Mouse (Mus musculus) G1E (cell line): ENCODE data around the gene Tmem144. TPM values are rescaled to one million over a fixed set of nuclear protein-coding genes. Genes with fewer than 3 reads are reported as not detected.

ENCODE experiments used
- ATAC-seq: 2 replicates; pipeline ENCODE4 v1.8.0; 2016; ENCODE audit warnings: mild to moderate bottlenecking; ENCODE audit not compliant: insufficient number of reproducible peaks, poor library complexity, low FRiP score, severe bottlenecking; ENCODE audit errors: extremely low read depth
- DNase-seq: peaks from one replicate; pipeline ENCODE4 v3.0.0; 2012; ENCODE audit warnings: low spot score
- H3K27me3 ChIP-seq: 2 replicates; pipeline ENCODE4 v1.6.1; 2012; ENCODE audit warnings: mild to moderate bottlenecking, low read length, inconsistent platforms; ENCODE audit not compliant: insufficient read depth
- H3K36me3 ChIP-seq: replicated peaks from 2 replicates; pipeline ENCODE3; 2012; ENCODE audit warnings: mild to moderate bottlenecking, inconsistent platforms
- H3K4me1 ChIP-seq: 2 replicates; pipeline ENCODE4 v1.6.1; 2012; ENCODE audit warnings: low read depth, low read length, inconsistent platforms, mixed read lengths; ENCODE audit not compliant: insufficient read depth
- H3K4me3 ChIP-seq: 2 replicates; pipeline ENCODE4 v1.5.1; 2012; ENCODE audit warnings: low read depth, mild to moderate bottlenecking, inconsistent platforms, low read length, moderate library complexity, mixed read lengths
- H3K9me3 ChIP-seq: replicated peaks from 2 replicates; pipeline ENCODE4 v1.6.1; 2012; ENCODE audit warnings: inconsistent platforms
- CTCF ChIP-seq: IDR thresholded peaks from 2 replicates; pipeline ENCODE4 v1.5.1; 2012; ENCODE audit warnings: low read depth, low read length, inconsistent platforms, mixed read lengths
- GATA1 ChIP-seq: IDR thresholded peaks from 2 replicates; pipeline ENCODE4 v1.6.1; 2012; ENCODE audit warnings: borderline replicate concordance, low read length, inconsistent platforms, mixed read lengths
- GATA2 ChIP-seq: IDR thresholded peaks from 2 replicates; pipeline ENCODE4 v1.6.1; 2012; ENCODE audit warnings: low read depth, low read length, inconsistent platforms, borderline replicate concordance
- POLR2AphosphoS5 ChIP-seq: IDR thresholded peaks from 2 replicates; pipeline ENCODE4 v1.6.1; 2012; ENCODE audit warnings: low read depth, low read length, inconsistent platforms; ENCODE audit not compliant: insufficient replicate concordance
- TAL1 ChIP-seq: conservative IDR thresholded peaks from 2 replicates; pipeline ENCODE4 v1.6.1; 2012; ENCODE audit warnings: low read depth, low read length, inconsistent platforms, mixed read lengths
- polyA plus RNA-seq: library from polyadenylated mRNA; stranded (reverse); fragments of >175 nt; gene quantifications from 2 replicates; pipeline ENCODE4 v1.2.3, GENCODE M21; 2012
- total RNA-seq, 2 experiments: library from RNA; stranded (forward) in 1 of 2; stranded (reverse) in 1 of 2; fragments of 200-1000 nt in 1 of 2; fragments of >200 nt in 1 of 2; fragmentation: Nextera tagmentation in 1 of 2; gene quantifications; 2 replicates each; pipeline ENCODE4 v1.2.3; 2014 to 2017

Gene Tmem144
- total and polyA plus RNA-seq, 3 experiments = 0.63 to 42.9 (median 10.5) TPM

GRCm38 (mm10) chr3:79842616-79843016, 10.0 kb downstream of the Tmem144 start:
- Histone ChIP-seq H3K27me3 (no peaks in the 10 kb centered on the region), H3K9me3 (no peaks in the 10 kb centered on the region), H3K36me3 (peaks cover 14% of the 10 kb centered on the region), H3K4me3 (peak overlapping the region; percentile 78), H3K4me1 (peaks cover 51% of the 10 kb centered on the region)
- peak; percentile 50 for DNase-seq
- TF ChIP-seq GATA2 (no peak), POLR2AphosphoS5 (no peak), CTCF (no peak), TAL1 (no peak), GATA1 (no peak)
- peak; percentile 72 for ATAC-seq

GRCm38 (mm10) chr3:79842165-79842564, 10.4 kb downstream of the Tmem144 start:
- peaks cover 18% of the 10 kb centered on the region for H3K36me3 ChIP-seq
- H3K4me3 ChIP-seq = peak overlapping the region; percentile 78
- ATAC-seq (peak; percentile 45), DNase-seq (peak; percentile 39)
- TF ChIP-seq CTCF = no peak
- TF ChIP-seq POLR2AphosphoS5 = no peak
- no peak for TF ChIP-seq GATA2
- no peak for TF ChIP-seq GATA1
- no peak for TF ChIP-seq TAL1
- H3K4me1 ChIP-seq = peaks cover 53% of the 10 kb centered on the region
- H3K27me3 ChIP-seq = no peaks in the 10 kb centered on the region
- H3K9me3 ChIP-seq = no peaks in the 10 kb centered on the region

- ATAC-seq (no peak), DNase-seq (no peak)
- Histone ChIP-seq H3K9me3 (no peaks in the 10 kb centered on the region), H3K4me1 (peaks cover 47% of the 10 kb centered on the region), H3K27me3 (no peaks in the 10 kb centered on the region), H3K36me3 (peaks cover 25% of the 10 kb centered on the region), H3K4me3 (peak overlapping the region; percentile 78)
- no peak for TF ChIP-seq POLR2AphosphoS5
- no peak for TF ChIP-seq GATA2
- TF ChIP-seq TAL1 = no peak
- no peak for TF ChIP-seq GATA1
- TF ChIP-seq CTCF = no peak
Observed at GRCm38 (mm10) chr3:79841475-79841874, 11.1 kb downstream of the Tmem144 start.

GRCm38 (mm10) chr3:79838751-79839150, 13.8 kb downstream of the Tmem144 start:
- no peaks in the 10 kb centered on the region for H3K27me3 ChIP-seq
- H3K9me3 ChIP-seq = no peaks in the 10 kb centered on the region
- DNase-seq (no peak), ATAC-seq (no peak)
- H3K4me3 ChIP-seq = no peak overlapping the region
- H3K36me3 ChIP-seq = peaks cover 47% of the 10 kb centered on the region
- TF ChIP-seq GATA2 (no peak), POLR2AphosphoS5 (no peak), CTCF (no peak), TAL1 (no peak), GATA1 (no peak)
- H3K4me1 ChIP-seq = peaks cover 21% of the 10 kb centered on the region

- no peaks in the 10 kb centered on the region for H3K9me3 ChIP-seq
- no peaks in the 10 kb centered on the region for H3K27me3 ChIP-seq
- peaks cover 74% of the 10 kb centered on the region for H3K36me3 ChIP-seq
- no peak overlapping the region for H3K4me3 ChIP-seq
- DNase-seq (no peak), ATAC-seq (no peak)
- TF ChIP-seq CTCF (no peak), TAL1 (no peak), GATA1 (no peak), POLR2AphosphoS5 (no peak), GATA2 (no peak)
- peaks cover 9% of the 10 kb centered on the region for H3K4me1 ChIP-seq
Observed at GRCm38 (mm10) chr3:79829289-79829688, 23.3 kb downstream of the Tmem144 start.

- Histone ChIP-seq H3K4me1 (peaks cover 12% of the 10 kb centered on the region), H3K4me3 (no peak overlapping the region), H3K27me3 (no peaks in the 10 kb centered on the region), H3K36me3 (peaks cover 72% of the 10 kb centered on the region), H3K9me3 (no peaks in the 10 kb centered on the region)
- ATAC-seq (peak; percentile 54; the same call in 1 of the 2 replicates), DNase-seq (no peak)
- TF ChIP-seq GATA2 (no peak), CTCF (no peak), GATA1 (no peak), TAL1 (no peak), POLR2AphosphoS5 (no peak)
Observed at GRCm38 (mm10) chr3:79825067-79825780, 27.3 kb downstream of the Tmem144 start.
